Mouse (Mus musculus): ENCODE measurements around the gene Ate1.

DNA sequence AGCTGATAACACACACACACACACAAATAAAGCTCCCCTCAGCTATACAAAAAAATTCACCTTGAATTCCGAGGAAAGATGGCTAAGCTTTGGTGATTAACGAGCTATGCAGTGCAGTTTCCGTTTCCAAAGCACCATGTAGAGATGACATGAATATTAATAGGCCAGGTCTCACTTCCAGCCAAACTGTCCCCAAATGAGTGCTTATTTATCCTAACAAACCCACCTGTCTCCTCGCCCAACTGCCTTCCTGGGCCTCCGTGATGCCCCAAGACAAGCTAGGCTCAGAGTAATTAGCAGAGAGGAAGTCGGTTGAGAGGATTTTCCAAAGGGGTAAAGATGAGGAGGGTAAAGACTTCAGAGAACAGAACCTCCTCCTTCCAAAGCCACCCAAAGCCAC lies 49.1 kb downstream of the Ate1 start:
- TF ChIP-seq GATA1 (IDR thresholded peaks at IDR 0.05; ENCODE audit: low read length) (no peak), TAL1 (IDR thresholded peaks at IDR 0.05; ENCODE audit: low read length) (no peak)
